Mouse (Mus musculus) gastrocnemius, adult 2 months (tissue): ENCODE measurements at regions not wholly inside any gene's neighbourhood (a gene's known extent, or its start where the extent isn't known, plus 50 kb on each side); places are given as distances from the start of the nearest gene placed in this dataset.
"Not testable (repeated sequence)": the region's sequence is repeated elsewhere in the genome, so short reads cannot be mapped to it uniquely, and the experiment has no call there.

Experiments
- DNase-seq: peaks from one replicate; pipeline ENCODE4 v3.0.0; 2022
- H3K27ac ChIP-seq: fragments of 200-600 bp; 2 replicates; pipeline ENCODE4 v1.8.1; 2022; ENCODE audit warnings: mild to moderate bottlenecking
- H3K4me3 ChIP-seq: fragments of 200-600 bp; 2 replicates; pipeline ENCODE4 v1.8.1; 2022; ENCODE audit warnings: mild to moderate bottlenecking, moderate library complexity
- CTCF ChIP-seq: fragments of 200-600 bp; IDR thresholded peaks from 2 replicates; pipeline ENCODE4 v1.8.1; 2022; ENCODE audit warnings: antibody characterized with exemption, mild to moderate bottlenecking, moderate library complexity
- intact Hi-C: fragments of 180-260 bp; cut with DNase I; formaldehyde crosslinking; loops from one replicate; pipeline ENCODE4 v1.15.1; 2025

GRCm38 (mm10) chr3:60819684-60820281, 182.8 kb upstream of the P2ry1 start:
- intact Hi-C loops = no loop called here
- Histone ChIP-seq H3K4me3 (no peak overlapping the region), H3K27ac (no peak overlapping the region)
- TF ChIP-seq CTCF = no peak
- no peak for DNase-seq

DNA sequence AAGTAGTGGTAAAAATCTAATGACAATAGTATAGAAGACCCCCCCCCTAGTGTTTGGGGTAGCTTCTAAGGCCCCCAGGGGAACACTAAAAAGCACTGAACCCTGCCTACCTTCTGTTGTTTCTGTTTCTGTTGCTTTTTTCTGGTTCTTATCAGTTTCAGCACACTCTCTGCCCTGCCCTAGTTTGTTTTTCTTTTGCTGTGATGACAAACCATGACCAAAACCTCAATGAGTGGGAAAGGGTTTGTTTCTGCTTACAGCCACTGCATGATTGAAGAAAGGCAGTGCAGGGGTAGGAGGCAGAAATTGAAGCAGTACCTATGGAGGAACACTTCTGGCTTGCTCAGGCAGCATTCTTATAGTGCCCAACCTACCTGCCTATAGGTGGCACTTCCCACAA, 181.1 kb upstream of the P2ry1 start:
- H3K27ac ChIP-seq = no peak overlapping the region

GRCm38 (mm10) chr3:60826759-60827158, 175.8 kb upstream of the P2ry1 start:
- no peak overlapping the region for H3K27ac ChIP-seq
- no peak for TF ChIP-seq CTCF
- DNase-seq = no peak
- intact Hi-C loops = no loop called here
- H3K4me3 ChIP-seq = no peak overlapping the region

More for the DNA sequence above, 181.1 kb upstream of the P2ry1 start:
- no peak for TF ChIP-seq CTCF
- DNase-seq = no peak
- no peak overlapping the region for H3K4me3 ChIP-seq
- intact Hi-C loops = no loop called here

GRCm38 (mm10) chr3:60832385-60832784, 170.2 kb upstream of the P2ry1 start:
- no peak for TF ChIP-seq CTCF
- H3K27ac ChIP-seq = no peak overlapping the region
- DNase-seq = no peak
- intact Hi-C loops = no loop called here
- H3K4me3 ChIP-seq = no peak overlapping the region

DNA sequence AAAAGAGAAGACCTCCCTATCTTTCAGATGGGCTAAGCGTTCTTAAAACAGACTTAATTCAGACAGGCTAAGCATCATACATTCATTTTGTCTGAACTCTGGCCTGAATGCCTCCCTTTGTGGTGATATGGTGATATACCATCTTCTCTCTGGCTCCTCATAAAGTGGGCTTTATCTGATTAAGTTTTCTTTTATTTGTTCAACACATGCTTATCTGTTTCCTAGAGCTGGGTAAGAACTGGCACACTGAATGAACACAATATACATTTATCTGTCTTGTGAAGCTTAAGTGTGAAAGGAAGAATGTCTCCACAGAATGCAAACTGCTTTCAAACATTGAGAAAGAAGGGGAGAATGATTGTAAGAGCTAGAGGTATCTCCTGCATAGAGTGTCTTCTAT, 160.7 kb upstream of the P2ry1 start:
- no peak overlapping the region for H3K27ac ChIP-seq
- DNase-seq = no peak
- TF ChIP-seq CTCF = no peak
- no peak overlapping the region for H3K4me3 ChIP-seq
- intact Hi-C loops = no loop called here

DNA sequence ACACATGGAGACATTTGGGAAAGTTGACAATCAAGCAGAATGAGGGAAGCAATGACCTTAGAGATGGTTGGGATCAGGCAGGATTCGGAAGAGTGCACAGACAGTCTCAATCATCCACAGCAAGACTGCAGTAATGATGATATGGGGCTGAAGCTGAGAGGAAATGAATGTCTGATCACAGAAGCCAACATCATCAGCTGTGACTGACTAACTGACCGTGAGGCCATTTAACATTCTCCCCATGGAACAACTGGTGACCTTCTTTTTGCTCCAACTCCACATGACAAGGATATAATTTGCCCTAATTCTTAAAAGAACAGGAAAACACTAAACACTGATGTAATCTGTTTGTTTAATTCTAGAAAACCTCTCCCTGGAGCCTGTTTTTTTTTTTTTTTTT, 157.3 kb upstream of the P2ry1 start:
- no peak overlapping the region for H3K4me3 ChIP-seq
- no peak for DNase-seq
- intact Hi-C loops = no loop called here
- no peak overlapping the region for H3K27ac ChIP-seq
- no peak for TF ChIP-seq CTCF

GRCm38 (mm10) chr3:60848437-60848836, 154.2 kb upstream of the P2ry1 start:
- intact Hi-C loops = no loop called here
- Histone ChIP-seq H3K27ac (no peak overlapping the region), H3K4me3 (no peak overlapping the region)
- no peak for DNase-seq
- TF ChIP-seq CTCF = no peak

GRCm38 (mm10) chr3:60853773-60854172, 148.8 kb upstream of the P2ry1 start:
- H3K4me3 ChIP-seq = no peak overlapping the region
- intact Hi-C loops = no loop called here
- H3K27ac ChIP-seq = no peak overlapping the region
- TF ChIP-seq CTCF = no peak
- no peak for DNase-seq

- no peak overlapping the region for H3K27ac ChIP-seq
- intact Hi-C loops = no loop called here
- DNase-seq = no peak
- no peak overlapping the region for H3K4me3 ChIP-seq
- no peak for TF ChIP-seq CTCF
Observed at GRCm38 (mm10) chr3:60855734-60856133, 146.9 kb upstream of the P2ry1 start.

DNA sequence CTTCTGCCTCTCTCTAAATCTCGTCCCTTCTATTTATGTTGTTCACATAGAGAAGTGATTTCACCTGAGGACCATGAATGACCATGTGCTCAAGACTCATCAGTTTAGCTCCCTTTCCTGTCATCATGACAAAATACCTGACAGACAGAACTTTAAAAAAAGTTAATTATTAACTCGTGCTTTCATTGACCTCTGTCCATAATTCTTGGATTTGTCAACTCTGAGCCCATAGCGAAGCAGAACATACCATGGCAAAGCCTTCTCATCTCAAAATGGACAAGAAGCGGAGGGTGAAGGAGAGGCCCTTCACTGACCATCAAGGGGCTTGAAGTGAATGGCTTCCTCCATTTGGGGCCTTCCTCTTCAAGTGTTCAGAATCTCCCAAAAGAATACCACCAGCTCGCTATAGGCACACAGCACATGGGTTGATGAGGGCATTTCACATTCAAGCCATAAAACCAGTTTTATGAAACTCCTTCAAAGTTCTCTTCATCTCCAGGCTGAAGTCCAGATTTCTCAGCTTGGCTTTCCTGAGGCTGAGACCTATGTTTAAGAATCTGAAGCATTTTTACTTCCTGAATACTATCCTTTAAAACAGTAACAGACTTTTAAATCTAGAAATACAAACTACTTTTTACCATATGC, 144.0 kb upstream of the P2ry1 start:
- intact Hi-C loops = no loop called here
- DNase-seq = no peak
- Histone ChIP-seq H3K27ac (no peak overlapping the region), H3K4me3 (no peak overlapping the region)
- no peak for TF ChIP-seq CTCF

- intact Hi-C loops = no loop called here
- TF ChIP-seq CTCF = no peak
- no peak for DNase-seq
- Histone ChIP-seq H3K4me3 (no peak overlapping the region), H3K27ac (no peak overlapping the region)
Observed at GRCm38 (mm10) chr3:60859119-60859515, 143.5 kb upstream of the P2ry1 start.

DNA sequence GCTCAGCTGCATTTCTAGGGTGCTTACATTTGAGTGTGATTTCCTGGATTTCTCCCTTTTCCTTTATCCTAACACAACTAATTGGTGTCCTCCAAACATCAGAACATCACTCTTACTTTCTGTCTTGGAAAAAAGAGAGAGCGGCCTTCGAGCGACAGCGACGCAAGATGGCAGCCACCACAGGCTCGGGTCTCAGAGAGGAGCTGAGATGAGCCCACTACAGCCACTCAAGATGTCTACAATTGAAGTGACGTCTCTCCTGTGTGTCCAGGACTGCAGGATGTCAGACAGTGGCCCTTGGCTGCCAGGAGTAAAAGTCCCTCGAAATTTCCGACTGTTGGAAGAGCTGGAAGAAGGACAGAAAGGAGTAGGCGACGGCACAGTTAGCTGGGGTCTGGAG, 125.7 kb upstream of the P2ry1 start:
- intact Hi-C loops, H3K4me3 ChIP-seq, DNase-seq, H3K27ac ChIP-seq: not testable (repeated sequence)

- no peak for DNase-seq
- intact Hi-C loops = no loop called here
- no peak overlapping the region for H3K27ac ChIP-seq
- no peak for TF ChIP-seq CTCF
- H3K4me3 ChIP-seq = no peak overlapping the region
Observed at GRCm38 (mm10) chr3:60878880-60879279, 123.7 kb upstream of the P2ry1 start.

GRCm38 (mm10) chr3:60884027-60884426, 118.6 kb upstream of the P2ry1 start:
- Histone ChIP-seq H3K27ac (no peak overlapping the region), H3K4me3 (no peak overlapping the region)
- DNase-seq = no peak
- intact Hi-C loops = no loop called here
- no peak for TF ChIP-seq CTCF
